Mouse (Mus musculus) heart, postnatal 0 days (tissue): ENCODE measurements around the gene Oit3. TPM values are rescaled to one million over a fixed set of nuclear protein-coding genes. Genes with fewer than 3 reads are reported as not detected.

Source experiments
- ATAC-seq: fragments of 200-750 bp; cut with Nextera tagmentation; 2 replicates; pipeline ENCODE4 v1.8.0; 2017; ENCODE audit warnings: low read depth, moderate number of reproducible peaks, moderate library complexity; ENCODE audit not compliant: insufficient read depth
- DNase-seq: peaks from one replicate; pipeline ENCODE4 v3.0.0-alpha.2; 2016; ENCODE audit warnings: low spot score
- H3K27ac ChIP-seq: fragments of 300-500 bp; sonication (generic); 2 replicates; pipeline ENCODE4 v1.5.1; 2014; ENCODE audit warnings: low read depth, mild to moderate bottlenecking
- H3K27me3 ChIP-seq: fragments of 300-500 bp; sonication (generic); 2 replicates; pipeline ENCODE4 v1.6.1; 2014; ENCODE audit warnings: low read length, mixed read lengths; ENCODE audit not compliant: control insufficient read depth, insufficient read depth
- H3K36me3 ChIP-seq: fragments of 300-500 bp; sonication (generic); replicated peaks from 2 replicates; pipeline ENCODE4 v1.6.1; 2014; ENCODE audit warnings: low read length, mixed read lengths; ENCODE audit not compliant: control insufficient read depth, insufficient read depth
- H3K4me1 ChIP-seq: fragments of 300-500 bp; sonication (generic); 2 replicates; pipeline ENCODE4 v1.6.1; 2014; ENCODE audit warnings: antibody characterized with exemption; ENCODE audit not compliant: control insufficient read depth, insufficient read depth
- H3K4me2 ChIP-seq: fragments of 300-500 bp; sonication (generic); 2 replicates; pipeline ENCODE4 v1.6.1; 2014; ENCODE audit warnings: low read depth, mild to moderate bottlenecking, low read length, moderate library complexity
- H3K4me3 ChIP-seq: fragments of 300-500 bp; sonication (generic); 2 replicates; pipeline ENCODE4 v1.5.1; 2014; ENCODE audit warnings: low read depth, low read length
- H3K9ac ChIP-seq: fragments of 300-500 bp; sonication (generic); replicated peaks from 2 replicates; pipeline ENCODE4 v1.6.1; 2014; ENCODE audit warnings: low read depth, low read length, mixed read lengths
- H3K9me3 ChIP-seq: fragments of 300-500 bp; sonication (generic); replicated peaks from 2 replicates; pipeline ENCODE4 v1.6.1; 2016; ENCODE audit warnings: low read length; ENCODE audit not compliant: control insufficient read depth
- CTCF ChIP-seq: IDR thresholded peaks from 2 replicates; pipeline ENCODE4 v1.5.1; 2016; ENCODE audit warnings: antibody characterized with exemption, control low read depth, low read depth
- EP300 ChIP-seq: IDR thresholded peaks from 2 replicates; pipeline ENCODE4 v1.6.1; 2016; ENCODE audit warnings: antibody characterized with exemption, low read depth
- WGBS: fragments of 180-500 bp; shearing (Covaris S2); extraction: QIAGEN DNeasy Blood & Tissue Kit; methylation state at CpG from one replicate; pipeline ENCODE4 v1.1.7; 2014; 5-methylcytosine and 5-hydroxymethylcytosine counted together
- polyA plus RNA-seq: library from polyadenylated mRNA; unstranded; fragments of >200 nt; fragmentation: Nextera tagmentation; extraction: Ambion mirVana; gene quantifications from 2 replicates; pipeline ENCODE4 v1.2.1, GENCODE M21; 2015
- total RNA-seq: library from RNA; depleted of rRNA; stranded (reverse); fragments of >200 nt; gene quantifications from 2 replicates; pipeline ENCODE4 v1.2.3, GENCODE M21; 2014; ENCODE audit warnings: low replicate concordance

Oit3 gene
- total and polyA plus RNA-seq, 2 experiments from 2014 or later: 3.0 to 8.2 TPM

DNA sequence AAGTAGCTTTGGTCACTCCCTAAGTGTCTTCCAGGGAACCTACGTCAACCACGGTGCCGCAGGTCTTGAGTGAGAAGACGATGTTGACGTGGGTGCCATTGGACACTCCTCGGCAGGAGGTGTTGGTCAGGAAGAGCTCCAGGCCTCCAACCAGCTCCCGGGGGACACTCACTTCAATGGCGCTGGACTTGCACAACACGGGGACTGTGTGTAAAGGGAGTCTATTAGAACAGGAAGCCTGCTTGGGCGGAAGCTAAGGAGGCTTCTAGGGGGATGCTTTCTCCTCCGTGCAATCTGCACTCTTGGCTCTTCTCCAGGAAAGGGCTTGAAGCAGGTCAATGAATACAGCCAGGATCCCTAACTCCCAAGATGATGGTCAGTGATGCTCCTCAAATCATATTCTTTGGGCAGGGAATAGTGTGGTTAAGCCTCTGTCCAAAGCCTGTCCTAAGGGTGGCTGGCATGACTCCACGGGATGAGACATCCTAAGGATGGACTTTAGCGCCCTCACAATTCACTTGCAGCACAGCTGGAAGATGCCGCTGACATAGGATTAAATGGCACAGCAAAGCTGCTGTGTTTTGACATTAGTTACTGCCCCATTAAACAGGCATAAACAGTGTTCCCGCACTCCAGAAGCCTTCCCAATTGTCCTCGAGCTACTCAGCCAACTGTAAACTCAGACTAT, 12.0 kb downstream of the Oit3 start:
- peaks cover 11% of the 10 kb centered on the region for H3K4me1 ChIP-seq
- H3K27ac ChIP-seq: no peak overlapping the region
- H3K9ac ChIP-seq: no peak overlapping the region
- DNase-seq: peak; percentile 39
- no peak overlapping the region for H3K4me2 ChIP-seq
- WGBS: 53% methylated on average over 16 of the region's 16 CpGs
- no peaks in the 10 kb centered on the region for H3K27me3 ChIP-seq
- no peaks in the 10 kb centered on the region for H3K9me3 ChIP-seq
- TF ChIP-seq EP300: no peak
- no peaks in the 10 kb centered on the region for H3K36me3 ChIP-seq
- no peak overlapping the region for H3K4me3 ChIP-seq
- peak; percentile 18; the same call in 1 of the 2 replicates for ATAC-seq

- Histone ChIP-seq H3K27ac (no peak overlapping the region), H3K4me2 (no peak overlapping the region), H3K36me3 (no peaks in the 10 kb centered on the region), H3K4me1 (peaks cover 13% of the 10 kb centered on the region), H3K9ac (no peak overlapping the region), H3K4me3 (no peak overlapping the region), H3K27me3 (no peaks in the 10 kb centered on the region), H3K9me3 (no peaks in the 10 kb centered on the region)
- 75% methylated on average over 4 of the region's 4 CpGs for WGBS
- DNase-seq: no peak
- ATAC-seq: no peak
- TF ChIP-seq EP300: no peak
- no peak for TF ChIP-seq CTCF
Observed at GRCm38 (mm10) chr10:59426371-59426770, 15.2 kb downstream of the Oit3 start.

- no peak overlapping the region for H3K4me2 ChIP-seq
- TF ChIP-seq EP300: no peak
- TF ChIP-seq CTCF: no peak
- H3K36me3 ChIP-seq: no peaks in the 10 kb centered on the region
- H3K27ac ChIP-seq: no peak overlapping the region
- WGBS: 27% methylated on average over 7 of the region's 7 CpGs
- peak; percentile 52 for DNase-seq
- H3K9me3 ChIP-seq: no peaks in the 10 kb centered on the region
- no peak overlapping the region for H3K4me3 ChIP-seq
- H3K4me1 ChIP-seq: peaks cover 11% of the 10 kb centered on the region
- no peaks in the 10 kb centered on the region for H3K27me3 ChIP-seq
- no peak overlapping the region for H3K9ac ChIP-seq
- peak; percentile 53; the same call in 1 of the 2 replicates for ATAC-seq
Observed at GRCm38 (mm10) chr10:59425369-59425768, 16.2 kb downstream of the Oit3 start.

DNA sequence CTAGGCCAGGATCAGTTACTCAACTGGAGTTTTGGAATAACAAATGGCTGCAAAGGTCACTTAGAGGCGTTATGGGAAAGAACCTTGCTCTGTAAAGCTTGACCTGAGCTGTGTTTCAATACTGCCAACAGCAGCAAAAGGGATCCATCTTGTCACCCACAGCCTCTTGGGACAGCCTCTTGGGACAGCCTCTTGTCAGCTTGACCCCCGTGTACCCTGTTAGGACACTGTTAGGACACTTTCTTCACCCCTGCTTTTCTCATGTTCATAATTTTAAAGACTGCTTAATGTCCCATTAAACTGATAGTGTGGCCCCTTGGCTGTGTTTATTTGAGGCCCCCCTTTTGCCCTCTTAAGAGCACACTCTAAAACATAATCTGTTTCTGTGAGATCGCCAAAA, 17.1 kb downstream of the Oit3 start:
- H3K27me3 ChIP-seq: no peaks in the 10 kb centered on the region
- H3K9ac ChIP-seq: no peak overlapping the region
- no peaks in the 10 kb centered on the region for H3K36me3 ChIP-seq
- H3K4me3 ChIP-seq: no peak overlapping the region
- no peak for DNase-seq
- peaks cover 11% of the 10 kb centered on the region for H3K4me1 ChIP-seq
- no peaks in the 10 kb centered on the region for H3K9me3 ChIP-seq
- ATAC-seq: no peak
- H3K4me2 ChIP-seq: no peak overlapping the region
- 78% methylated on average over 3 of the region's 3 CpGs for WGBS
- TF ChIP-seq EP300 (no peak), CTCF (no peak)
- no peak overlapping the region for H3K27ac ChIP-seq

DNA sequence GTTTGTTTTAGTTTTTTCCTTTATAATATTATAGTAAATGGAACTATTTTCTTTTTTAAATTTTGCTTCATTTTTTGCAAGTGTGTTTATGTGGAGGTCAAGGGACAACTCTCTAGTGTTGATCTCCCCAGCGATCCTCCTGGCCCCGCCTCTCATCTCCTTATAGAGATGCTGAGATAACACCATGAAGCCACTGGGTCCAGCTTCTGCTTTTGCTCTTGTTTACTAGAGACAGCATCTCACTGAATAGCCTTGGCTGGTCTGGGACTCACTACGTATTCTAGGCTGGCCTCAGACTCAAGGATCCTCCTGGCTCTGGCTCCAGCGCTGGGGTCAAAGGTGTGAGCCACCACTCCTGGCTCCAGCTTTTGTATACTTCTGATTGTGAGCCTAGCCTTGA, 22.1 kb downstream of the Oit3 start:
- ATAC-seq: no peak
- peaks cover 4% of the 10 kb centered on the region; the same call in 1 of the 2 replicates for H3K4me1 ChIP-seq
- H3K4me2 ChIP-seq: no peak overlapping the region
- DNase-seq: no peak
- no peak overlapping the region for H3K27ac ChIP-seq
- no peak overlapping the region for H3K4me3 ChIP-seq
- no peak for TF ChIP-seq EP300
- TF ChIP-seq CTCF: no peak
- no peak overlapping the region for H3K9ac ChIP-seq
- H3K27me3 ChIP-seq: no peaks in the 10 kb centered on the region
- no peaks in the 10 kb centered on the region for H3K9me3 ChIP-seq
- H3K36me3 ChIP-seq: no peaks in the 10 kb centered on the region
- 89% methylated on average over 4 of the region's 4 CpGs for WGBS

- Histone ChIP-seq H3K27ac (no peak overlapping the region), H3K9me3 (no peaks in the 10 kb centered on the region), H3K4me1 (no peaks in the 10 kb centered on the region), H3K4me2 (no peak overlapping the region), H3K27me3 (no peaks in the 10 kb centered on the region), H3K4me3 (no peak overlapping the region), H3K36me3 (no peaks in the 10 kb centered on the region), H3K9ac (no peak overlapping the region)
- TF ChIP-seq CTCF (no peak), EP300 (no peak)
- 47% methylated on average over 3 of the region's 3 CpGs for WGBS
- DNase-seq: peak; percentile 22
- no peak for ATAC-seq
Observed at GRCm38 (mm10) chr10:59416623-59417022, 25.0 kb downstream of the Oit3 start.
